Mouse (Mus musculus): ENCODE measurements around the gene Sapcd2.

DNA sequence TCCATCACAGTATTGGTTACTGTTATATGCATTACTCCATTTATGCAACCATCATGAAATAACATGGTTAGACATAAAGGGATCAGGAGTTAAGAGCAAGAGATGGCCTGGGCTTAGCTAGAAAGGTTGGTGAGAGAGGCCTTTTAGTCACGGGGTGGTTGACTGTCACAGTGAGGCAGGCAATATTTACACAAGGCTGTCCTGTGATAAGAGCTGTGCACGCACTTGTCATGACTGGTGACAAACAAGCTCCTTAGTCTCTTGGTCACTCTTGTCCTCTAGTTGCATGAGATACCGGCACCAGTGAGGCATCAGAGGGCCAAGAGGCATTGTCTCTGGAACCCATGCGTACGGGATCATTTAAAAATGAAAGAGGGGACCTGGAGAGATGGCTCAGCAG, 12.4 kb downstream of the Sapcd2 start:
- TF ChIP-seq POLR2A (IDR thresholded peaks at IDR 0.05; ENCODE audit: borderline replicate concordance, control insufficient read depth, low read depth, low read length) (no peak), CTCF (IDR thresholded peaks at IDR 0.05; ENCODE audit: control insufficient read depth, insufficient read depth, low read length) (no peak)
